Mouse (Mus musculus): ENCODE data around the gene Ddit4. TPM values are rescaled to one million over a fixed set of nuclear protein-coding genes. Genes with fewer than 3 reads are reported as not detected.
A peak's percentile ranks its signal among the peaks of the same experiment; 100 is the strongest.

Ddit4 gene
- polyA plus RNA-seq, 1 experiment = 44.6 TPM

DNA sequence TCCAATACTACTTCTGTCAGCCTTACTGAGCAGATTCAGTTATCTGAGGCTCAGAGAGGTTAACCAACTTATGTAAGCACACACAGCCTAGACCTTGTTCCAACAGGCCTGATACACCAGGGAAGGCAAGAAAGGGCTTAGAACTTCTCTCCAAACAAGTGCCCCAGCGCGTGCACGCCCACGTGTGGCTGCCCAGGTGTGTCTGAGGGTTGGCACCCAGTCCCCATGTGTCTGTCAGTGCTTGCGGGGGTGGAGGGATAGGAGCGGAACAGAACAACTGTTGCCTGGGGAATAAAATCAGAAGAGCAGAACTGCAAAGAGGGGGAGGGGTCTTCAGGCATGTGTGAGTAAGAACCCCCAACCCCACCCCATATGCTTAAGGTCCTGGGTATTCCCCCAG lies 40.5 kb downstream of the Ddit4 start:
- H3K4me3 ChIP-seq (replicated peaks) = no peak overlapping the region
- no peaks in the 10 kb centered on the region for H3K9me3 ChIP-seq
- no peaks in the 10 kb centered on the region for H3K27me3 ChIP-seq (replicated peaks)
- TF ChIP-seq FLI1 (IDR thresholded peaks at IDR 0.05; ENCODE audit: low read length) = no peak
- no peak for TF ChIP-seq GATA1 (IDR thresholded peaks at IDR 0.05; ENCODE audit: borderline replicate concordance, low read length)
- peaks cover 68% of the 10 kb centered on the region for H3K4me1 ChIP-seq
- peaks cover 2% of the 10 kb centered on the region for H3K36me3 ChIP-seq (replicated peaks; ENCODE audit: low read length)

DNA sequence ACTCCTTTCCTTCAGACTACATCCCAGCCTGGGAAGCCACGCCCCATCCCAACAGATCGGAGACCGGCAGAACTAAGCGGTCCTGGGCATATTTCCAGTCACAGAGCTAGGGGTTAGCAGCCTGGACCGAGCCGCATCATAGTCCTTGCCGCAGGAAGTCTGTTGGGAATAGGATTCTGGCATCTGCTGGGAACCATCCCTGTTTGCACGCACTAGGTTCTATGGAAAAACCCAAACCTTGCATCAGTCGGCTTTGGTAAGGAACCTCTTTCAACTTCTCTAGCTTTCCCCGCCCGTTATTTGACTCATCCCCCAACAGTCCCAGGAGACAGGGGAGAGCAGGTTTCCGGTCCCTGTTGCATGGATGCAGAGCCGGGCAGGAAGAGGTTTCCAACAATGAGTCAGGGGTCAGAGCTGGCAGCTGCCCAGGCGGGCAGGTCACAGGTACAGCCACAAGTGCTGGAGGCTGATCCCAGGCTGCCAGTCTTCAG lies 42.2 kb downstream of the Ddit4 start:
- Histone ChIP-seq H3K27me3 (replicated peaks) (no peaks in the 10 kb centered on the region), H3K36me3 (replicated peaks; ENCODE audit: low read length) (no peaks in the 10 kb centered on the region), H3K4me1 (peaks cover 66% of the 10 kb centered on the region), H3K4me3 (replicated peaks) (peak overlapping the region; percentile 89), H3K9me3 (no peaks in the 10 kb centered on the region)
- TF ChIP-seq GATA1 (IDR thresholded peaks at IDR 0.05; ENCODE audit: borderline replicate concordance, low read length) = no peak
- TF ChIP-seq FLI1 (IDR thresholded peaks at IDR 0.05; ENCODE audit: low read length) = no peak

DNA sequence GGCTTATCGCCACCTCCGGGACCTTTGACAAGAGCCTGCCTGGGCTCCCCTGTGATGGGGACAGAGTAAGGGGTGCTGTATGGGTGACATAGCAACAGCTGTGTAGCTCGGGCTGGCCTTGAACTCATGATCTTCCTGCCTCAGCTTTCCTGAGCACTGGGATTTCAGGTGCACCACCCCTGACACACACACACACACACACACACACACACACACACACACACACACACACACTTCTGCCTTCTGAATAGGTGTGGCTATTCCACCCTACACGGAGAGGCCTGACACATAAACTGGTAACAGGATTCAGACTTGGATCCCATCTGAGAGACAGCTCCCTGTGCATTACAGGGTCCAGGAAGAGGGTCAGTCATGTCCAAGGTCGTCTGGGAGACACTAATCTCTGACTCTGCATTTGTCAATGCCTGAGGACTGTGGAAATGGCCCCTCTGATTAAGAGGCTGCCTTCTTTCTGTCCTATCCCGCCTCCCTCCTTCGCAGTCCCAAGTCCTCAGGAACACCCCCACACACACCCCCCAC lies 42.8 kb downstream of the Ddit4 start:
- Histone ChIP-seq H3K9me3 (no peaks in the 10 kb centered on the region), H3K4me1 (peaks cover 71% of the 10 kb centered on the region), H3K27me3 (replicated peaks) (no peaks in the 10 kb centered on the region), H3K4me3 (replicated peaks) (peak overlapping the region; percentile 89), H3K36me3 (replicated peaks; ENCODE audit: low read length) (no peaks in the 10 kb centered on the region)
- TF ChIP-seq FLI1 (IDR thresholded peaks at IDR 0.05; ENCODE audit: low read length) (no peak), GATA1 (IDR thresholded peaks at IDR 0.05; ENCODE audit: borderline replicate concordance, low read length) (no peak)

DNA sequence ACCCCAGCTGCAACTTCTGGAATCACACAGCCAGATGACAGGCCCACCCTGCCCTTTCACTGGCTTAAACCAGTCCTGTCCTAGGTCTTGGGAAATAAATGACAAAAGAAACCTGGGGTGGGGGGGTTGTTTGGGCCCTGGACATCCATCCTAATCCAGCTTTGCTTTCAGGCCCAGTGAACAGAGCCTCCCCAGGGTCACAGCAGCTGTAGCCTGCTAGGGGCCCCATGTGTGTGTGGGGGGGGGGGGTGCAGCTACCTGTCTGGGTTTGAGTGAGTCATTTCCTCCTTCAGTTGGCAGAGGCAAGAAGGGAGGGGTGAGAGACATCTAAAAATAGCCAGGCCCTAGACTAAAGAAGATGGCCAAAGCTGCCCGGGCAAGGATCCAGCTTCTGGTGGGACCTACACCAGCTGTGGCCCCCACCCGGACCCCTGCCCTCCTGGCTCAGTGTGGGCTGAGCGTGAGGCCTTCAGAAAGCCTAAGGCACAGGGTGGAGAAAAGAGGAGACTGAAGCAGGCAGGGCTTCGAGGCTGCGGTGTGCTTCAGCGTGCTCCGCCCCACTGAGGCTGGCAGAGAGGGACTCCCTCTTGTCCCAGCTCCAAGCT lies 43.8 kb downstream of the Ddit4 start:
- TF ChIP-seq FLI1 (IDR thresholded peaks at IDR 0.05; ENCODE audit: low read length) (no peak), GATA1 (IDR thresholded peaks at IDR 0.05; ENCODE audit: borderline replicate concordance, low read length) (no peak)
- peaks cover 81% of the 10 kb centered on the region for H3K4me1 ChIP-seq
- no peaks in the 10 kb centered on the region for H3K27me3 ChIP-seq (replicated peaks)
- no peaks in the 10 kb centered on the region for H3K36me3 ChIP-seq (replicated peaks; ENCODE audit: low read length)
- H3K9me3 ChIP-seq = no peaks in the 10 kb centered on the region
- peak overlapping the region; percentile 89 for H3K4me3 ChIP-seq (replicated peaks)

DNA sequence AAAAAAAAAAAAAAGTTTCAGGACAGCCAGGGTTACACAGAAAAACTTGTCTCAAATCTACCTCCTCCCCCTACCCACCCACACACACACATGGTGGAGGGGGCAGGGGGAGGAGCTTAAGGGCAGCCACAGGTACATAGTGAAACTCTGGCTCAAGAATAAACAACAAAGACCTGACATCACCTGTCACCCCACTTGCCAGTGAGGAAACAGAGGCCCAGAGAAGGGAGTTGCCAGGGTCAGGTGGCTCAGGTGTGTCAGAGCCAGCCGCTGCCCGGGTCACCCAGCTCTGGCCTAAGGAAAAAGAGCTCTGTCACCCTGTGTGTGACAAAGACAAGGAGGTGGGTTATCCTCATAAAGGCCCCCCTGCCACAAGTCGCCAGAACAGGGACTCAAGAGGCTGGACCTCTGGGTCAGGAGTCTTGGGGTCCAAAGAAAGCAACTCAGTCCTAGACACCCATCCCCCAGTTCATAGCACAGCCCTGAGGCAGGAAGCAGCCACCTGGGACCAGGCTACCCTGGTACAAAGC lies 44.5 kb downstream of the Ddit4 start:
- no peaks in the 10 kb centered on the region for H3K36me3 ChIP-seq (replicated peaks; ENCODE audit: low read length)
- no peak for TF ChIP-seq GATA1 (IDR thresholded peaks at IDR 0.05; ENCODE audit: borderline replicate concordance, low read length)
- TF ChIP-seq FLI1 (IDR thresholded peaks at IDR 0.05; ENCODE audit: low read length) = no peak
- no peaks in the 10 kb centered on the region for H3K9me3 ChIP-seq
- H3K4me3 ChIP-seq (replicated peaks) = no peak overlapping the region
- no peaks in the 10 kb centered on the region for H3K27me3 ChIP-seq (replicated peaks)
- H3K4me1 ChIP-seq = peaks cover 88% of the 10 kb centered on the region

DNA sequence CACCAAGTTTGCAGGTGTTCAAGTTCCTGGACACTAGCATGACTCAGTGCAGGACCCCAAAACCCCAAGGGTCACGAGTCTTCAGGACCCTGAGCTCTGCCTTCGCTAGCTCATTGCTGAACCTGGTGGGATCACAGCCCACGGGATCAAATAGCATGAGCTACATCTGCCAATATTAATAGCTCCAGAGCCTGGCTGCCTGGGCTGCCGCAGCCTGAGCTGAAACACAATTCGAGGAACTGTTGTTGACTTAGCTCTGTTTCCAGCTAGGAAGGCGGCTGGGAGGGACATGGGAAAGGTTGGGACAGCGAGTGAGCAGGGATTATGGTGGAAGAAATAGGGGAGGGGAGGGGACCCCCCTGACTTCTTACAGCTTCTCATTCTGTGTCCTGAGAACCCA lies 48.5 kb downstream of the Ddit4 start:
- no peak for TF ChIP-seq GATA1 (IDR thresholded peaks at IDR 0.05; ENCODE audit: borderline replicate concordance, low read length)
- no peak for TF ChIP-seq FLI1 (IDR thresholded peaks at IDR 0.05; ENCODE audit: low read length)
- Histone ChIP-seq H3K27me3 (replicated peaks) (no peaks in the 10 kb centered on the region), H3K36me3 (replicated peaks; ENCODE audit: low read length) (peaks cover 8% of the 10 kb centered on the region), H3K9me3 (no peaks in the 10 kb centered on the region), H3K4me3 (replicated peaks) (no peak overlapping the region), H3K4me1 (peaks cover 91% of the 10 kb centered on the region)

DNA sequence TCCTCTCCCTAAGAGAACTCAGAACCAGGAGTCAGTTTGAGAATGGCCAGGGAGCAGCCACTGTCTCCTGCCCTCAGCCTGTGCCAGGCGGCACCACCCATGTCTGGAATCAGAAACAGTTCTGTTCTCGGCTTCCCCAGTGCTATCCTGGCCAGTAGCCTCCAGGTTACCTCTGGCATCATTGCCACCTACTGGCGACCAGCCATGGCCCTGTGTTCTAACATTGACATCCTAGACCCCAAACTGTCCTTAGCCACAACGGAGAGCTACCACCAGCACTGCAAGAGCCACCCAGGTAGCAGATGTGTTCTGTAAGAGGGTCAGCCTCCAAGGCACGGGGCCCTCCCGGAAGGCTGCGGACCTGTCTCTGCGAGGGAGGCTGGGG lies 49.0 kb downstream of the Ddit4 start:
- Histone ChIP-seq H3K4me1 (peaks cover 91% of the 10 kb centered on the region), H3K36me3 (replicated peaks; ENCODE audit: low read length) (peaks cover 13% of the 10 kb centered on the region)
- no peak for TF ChIP-seq FLI1 (IDR thresholded peaks at IDR 0.05; ENCODE audit: low read length)
- no peak for TF ChIP-seq GATA1 (IDR thresholded peaks at IDR 0.05; ENCODE audit: borderline replicate concordance, low read length)

DNA sequence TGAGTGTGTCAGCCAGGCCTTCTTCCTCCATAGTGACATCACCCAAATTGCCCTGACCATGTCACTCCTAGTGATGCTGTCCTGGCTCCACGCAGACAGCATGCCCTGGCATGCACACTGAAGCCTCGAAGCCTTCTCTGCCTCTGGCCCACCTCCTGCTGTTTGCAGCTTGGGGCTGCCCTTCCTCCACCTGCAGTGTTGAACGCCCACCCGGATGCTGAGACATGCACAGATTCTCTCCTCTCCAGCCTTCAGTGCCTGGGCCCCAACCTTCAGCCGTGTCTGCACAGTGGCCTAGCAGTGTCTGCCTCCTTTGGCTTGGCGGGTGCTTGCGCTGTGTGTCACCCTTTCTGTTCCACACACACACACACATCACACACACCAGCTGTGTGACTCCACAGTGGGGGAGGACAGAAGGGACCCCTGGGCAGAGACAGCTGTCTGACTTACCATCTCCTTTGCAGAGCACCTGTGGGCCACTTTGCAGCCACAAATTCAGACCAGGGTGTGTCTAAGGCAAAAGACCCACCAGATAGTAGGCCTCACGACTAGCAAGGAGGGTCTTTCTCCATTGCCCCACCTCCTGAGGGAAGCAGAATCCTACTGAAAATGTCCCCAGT lies 49.5 kb downstream of the Ddit4 start:
- peaks cover 91% of the 10 kb centered on the region for H3K4me1 ChIP-seq
- H3K4me3 ChIP-seq (replicated peaks) = no peak overlapping the region
- H3K27me3 ChIP-seq (replicated peaks) = no peaks in the 10 kb centered on the region
- TF ChIP-seq FLI1 (IDR thresholded peaks at IDR 0.05; ENCODE audit: low read length) (no peak), GATA1 (IDR thresholded peaks at IDR 0.05; ENCODE audit: borderline replicate concordance, low read length) (no peak)
- H3K9me3 ChIP-seq = no peaks in the 10 kb centered on the region
- H3K36me3 ChIP-seq (replicated peaks; ENCODE audit: low read length) = peaks cover 18% of the 10 kb centered on the region

More for the DNA sequence above, 49.0 kb downstream of the Ddit4 start:
- H3K27me3 ChIP-seq (replicated peaks) = no peaks in the 10 kb centered on the region
- H3K4me3 ChIP-seq (replicated peaks) = no peak overlapping the region
- H3K9me3 ChIP-seq = no peaks in the 10 kb centered on the region

DNA sequence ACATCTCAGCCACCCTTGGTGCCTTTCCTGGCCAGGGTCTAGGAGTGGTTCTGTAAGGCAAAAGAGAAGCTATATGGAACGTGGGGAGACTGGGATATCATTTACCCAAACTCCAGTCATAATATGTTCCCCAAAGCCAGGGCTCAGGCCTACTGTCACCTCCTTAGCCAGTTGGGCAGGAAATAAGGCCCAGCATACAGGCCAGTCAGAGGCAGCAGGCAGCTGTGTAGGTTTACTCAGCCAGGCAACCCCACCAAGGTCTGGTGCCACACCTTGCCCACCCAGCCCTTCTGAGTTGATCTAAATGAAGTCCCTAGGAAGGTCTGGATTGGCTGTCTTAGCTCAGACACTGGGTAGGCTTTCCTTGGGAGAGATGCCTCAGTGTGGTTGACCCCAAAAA lies 50.2 kb downstream of the Ddit4 start:
- H3K36me3 ChIP-seq (replicated peaks; ENCODE audit: low read length) = peaks cover 25% of the 10 kb centered on the region
- H3K9me3 ChIP-seq = no peaks in the 10 kb centered on the region
- no peaks in the 10 kb centered on the region for H3K27me3 ChIP-seq (replicated peaks)
- TF ChIP-seq FLI1 (IDR thresholded peaks at IDR 0.05; ENCODE audit: low read length) (no peak), GATA1 (IDR thresholded peaks at IDR 0.05; ENCODE audit: borderline replicate concordance, low read length) (no peak)
- H3K4me1 ChIP-seq = peaks cover 91% of the 10 kb centered on the region
- H3K4me3 ChIP-seq (replicated peaks) = peak overlapping the region; percentile 38

DNA sequence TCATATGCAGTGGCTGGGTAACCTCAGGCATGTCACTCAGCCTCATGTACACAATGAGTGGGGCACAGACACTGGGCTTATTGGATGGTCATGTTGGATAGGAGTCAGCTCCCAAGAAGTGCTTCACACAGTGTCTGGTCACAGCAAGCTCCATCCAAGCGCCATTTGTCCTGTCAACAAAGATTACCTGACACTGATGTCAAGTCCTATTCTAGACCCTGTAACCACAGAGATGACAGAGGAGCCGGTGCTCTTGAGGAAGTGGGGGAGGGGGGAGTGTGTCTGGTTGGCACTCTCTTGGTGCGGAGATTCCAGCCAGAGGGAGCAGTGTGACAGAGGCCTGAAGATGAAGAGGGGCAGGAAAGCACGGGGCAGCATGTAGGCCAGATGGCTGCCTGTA lies 50.7 kb downstream of the Ddit4 start:
- H3K9me3 ChIP-seq = no peaks in the 10 kb centered on the region
- TF ChIP-seq FLI1 (IDR thresholded peaks at IDR 0.05; ENCODE audit: low read length) (no peak), GATA1 (IDR thresholded peaks at IDR 0.05; ENCODE audit: borderline replicate concordance, low read length) (no peak)
- H3K27me3 ChIP-seq (replicated peaks) = no peaks in the 10 kb centered on the region
- peaks cover 92% of the 10 kb centered on the region for H3K4me1 ChIP-seq
- H3K36me3 ChIP-seq (replicated peaks; ENCODE audit: low read length) = peaks cover 30% of the 10 kb centered on the region
- H3K4me3 ChIP-seq (replicated peaks) = peak overlapping the region; percentile 88

Measured in megakaryocyte, embryonic 14.5 days (primary cell).